In the genomic region with DNA sequence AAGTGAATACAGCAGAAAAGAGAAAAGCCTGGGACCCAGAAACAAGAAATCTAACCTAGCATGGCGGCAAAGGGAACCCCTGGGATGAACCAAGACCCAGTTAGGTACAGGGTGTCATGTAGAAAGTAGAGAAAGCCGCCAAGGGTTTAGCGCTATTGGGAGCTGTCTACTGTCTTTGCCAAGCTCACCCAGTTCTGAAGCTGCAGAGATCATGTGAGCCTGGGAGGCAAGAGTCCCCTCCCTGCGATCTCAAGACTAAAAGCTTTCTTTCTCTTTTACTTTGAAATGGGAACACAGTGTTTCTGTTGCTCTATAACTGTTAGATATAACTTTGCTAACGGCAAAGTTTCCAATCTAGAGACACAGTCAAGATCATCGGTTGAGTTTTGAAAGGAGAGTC, we compare ENCODE assay signal across 9 mouse cellular contexts. TPM values are rescaled to one million over a fixed set of nuclear protein-coding genes. Genes with fewer than 3 reads are reported as not detected.
DNase-seq lines count a peak whose midpoint lies in the region; ATAC-seq and TF ChIP-seq lines count a peak whose summit lies in the region.
"Had no signal": no experiment of that assay in that cellular context is flagged by ENCODE, and none has a peak within 500 bp of the region (broad histone marks: within the 10 kb centered on the region; RNA-seq: fewer than 3 reads in every experiment).

No protein-coding gene starts in this region.

- H3K27ac ChIP-seq in limb, embryonic 12.5 days = no peak overlapping the region
- no peak overlapping the region for H3K27ac ChIP-seq in limb, embryonic 10.5 days
- peak overlapping the region; percentile 31; the same call in 1 of the 2 replicates for H3K27ac ChIP-seq in stomach, embryonic 15.5 days
- H3K27ac ChIP-seq in midbrain, postnatal 0 days (ENCODE audit: low read depth, low read length) = no peak overlapping the region
- H3K27ac ChIP-seq: neural tube, embryonic 13.5 days had no signal

- H3K36me3 ChIP-seq in limb, embryonic 12.5 days = no peaks in the 10 kb centered on the region
- H3K36me3 ChIP-seq in limb, embryonic 10.5 days = no peaks in the 10 kb centered on the region
- no peaks in the 10 kb centered on the region for H3K36me3 ChIP-seq in stomach, embryonic 15.5 days
- H3K36me3 ChIP-seq in midbrain, postnatal 0 days (ENCODE audit: insufficient read depth, low read length) = no peaks in the 10 kb centered on the region
- H3K36me3 ChIP-seq: neural tube, embryonic 13.5 days had no signal

- TF ChIP-seq CTCF in midbrain, postnatal 0 days (IDR thresholded peaks at IDR 0.05) = no peak

- ATAC-seq in limb, embryonic 12.5 days (ENCODE audit: insufficient number of reproducible peaks, insufficient read depth, low FRiP score, low TSS enrichment, low read depth) = no peak
- ATAC-seq in erythroid progenitor cell, adult 5-6 weeks (replicated peaks; ENCODE audit: low FRiP score, poor library complexity, severe bottlenecking) = peak; percentile 76
- ATAC-seq in stomach, embryonic 15.5 days (ENCODE audit: insufficient read depth, low FRiP score, low read depth) = no peak
- ATAC-seq in midbrain, postnatal 0 days (ENCODE audit: low FRiP score) = no peak

- WGBS in limb, embryonic 12.5 days = 95% methylated on average over 6 of the region's 6 CpGs
- 93% methylated on average over 6 of the region's 6 CpGs for WGBS in limb, embryonic 10.5 days
- WGBS in stomach, embryonic 15.5 days = 84% methylated on average over 6 of the region's 6 CpGs
- 92% methylated on average over 6 of the region's 6 CpGs for WGBS in midbrain, postnatal 0 days

- H3K9ac ChIP-seq in limb, embryonic 12.5 days (replicated peaks) = no peak overlapping the region
- no peak overlapping the region for H3K9ac ChIP-seq in stomach, embryonic 15.5 days
- H3K9ac ChIP-seq in midbrain, postnatal 0 days (replicated peaks; ENCODE audit: low read length, poor library complexity, severe bottlenecking) = no peak overlapping the region
- H3K9ac ChIP-seq: neural tube, embryonic 13.5 days had no signal

- no peaks in the 10 kb centered on the region for H3K9me3 ChIP-seq in limb, embryonic 12.5 days
- H3K9me3 ChIP-seq in limb, embryonic 10.5 days (replicated peaks) = no peaks in the 10 kb centered on the region
- no peaks in the 10 kb centered on the region for H3K9me3 ChIP-seq in stomach, embryonic 15.5 days
- H3K9me3 ChIP-seq in midbrain, postnatal 0 days (ENCODE audit: low read length) = no peaks in the 10 kb centered on the region
- H3K9me3 ChIP-seq: neural tube, embryonic 13.5 days had no signal

- intact Hi-C loops in left cerebral cortex, postnatal 36 days (cut with DNase I) = no loop called here

- no peak overlapping the region for H3K4me3 ChIP-seq in limb, embryonic 12.5 days (replicated peaks)
- no peak overlapping the region for H3K4me3 ChIP-seq in limb, embryonic 10.5 days
- peak overlapping the region; percentile 33; the same call in 1 of the 2 replicates for H3K4me3 ChIP-seq in stomach, embryonic 15.5 days (replicated peaks)
- H3K4me3 ChIP-seq in midbrain, postnatal 0 days (ENCODE audit: low read depth, low read length) = no peak overlapping the region
- H3K4me3 ChIP-seq: neural tube, embryonic 13.5 days had no signal

- H3K27me3 ChIP-seq in limb, embryonic 12.5 days = no peaks in the 10 kb centered on the region
- no peaks in the 10 kb centered on the region for H3K27me3 ChIP-seq in limb, embryonic 10.5 days (ENCODE audit: low read depth, poor library complexity, severe bottlenecking)
- H3K27me3 ChIP-seq in stomach, embryonic 15.5 days (replicated peaks) = no peaks in the 10 kb centered on the region
- no peaks in the 10 kb centered on the region for H3K27me3 ChIP-seq in midbrain, postnatal 0 days (ENCODE audit: insufficient read depth, low read length)
- H3K27me3 ChIP-seq: neural tube, embryonic 13.5 days had no signal

- peaks cover 17% of the 10 kb centered on the region for H3K4me1 ChIP-seq in limb, embryonic 12.5 days (replicated peaks)
- peaks cover 9% of the 10 kb centered on the region for H3K4me1 ChIP-seq in limb, embryonic 10.5 days
- H3K4me1 ChIP-seq in stomach, embryonic 15.5 days = peaks cover 25% of the 10 kb centered on the region
- no peaks in the 10 kb centered on the region for H3K4me1 ChIP-seq in midbrain, postnatal 0 days (ENCODE audit: insufficient read depth, low read length)
- H3K4me1 ChIP-seq: neural tube, embryonic 13.5 days had no signal

- H3K4me2 ChIP-seq in limb, embryonic 12.5 days = 0 out of 2 replicates have a peak overlapping the region, but pooled peaks have one; percentile 33
- H3K4me2 ChIP-seq in stomach, embryonic 15.5 days = peak overlapping the region; percentile 51
- no peak overlapping the region for H3K4me2 ChIP-seq in midbrain, postnatal 0 days (ENCODE audit: low read depth, low read length, poor library complexity, severe bottlenecking)
- H3K4me2 ChIP-seq: neural tube, embryonic 13.5 days had no signal

- DNase-seq in limb, embryonic 10.5 days (ENCODE audit: low spot score) = no peak
- DNase-seq in liver = peak; percentile 26
- no peak for DNase-seq in left cerebral cortex, postnatal 36 days (ENCODE audit: low spot score in 2 of 2)
- no peak for DNase-seq in embryo, embryonic 10.5 days (ENCODE audit: low spot score)
- no peak for DNase-seq in midbrain, postnatal 0 days (ENCODE audit: low spot score)

RNA-seq across cellular contexts. Expression of a gene that starts 0.6 kb away (rescaled TPM):
- 2.0 and 2.4 TPM in 2 replicates for polyA plus RNA-seq in limb, embryonic 12.5 days (2016; fragmentation: Nextera tagmentation; extraction: Ambion mirVana)
- polyA plus RNA-seq in limb, embryonic 10.5 days (2016; fragmentation: Nextera tagmentation; extraction: Ambion mirVana) = 2.3 and 2.7 TPM in 2 replicates
- total RNA-seq in erythroid progenitor cell, adult 5-6 weeks (2015; ENCODE audit: low replicate concordance) = 3.8 TPM in 1 of 2 replicates, not detected in the other
- total RNA-seq in erythroid progenitor cell, adult 5-6 weeks (2017; ENCODE audit: low replicate concordance) = 3.6 and 5.4 TPM in 2 replicates
- polyA plus RNA-seq in stomach, embryonic 15.5 days (2015; fragmentation: Nextera tagmentation; extraction: Ambion mirVana) = 1.8 and 2.5 TPM in 2 replicates
- 1 to 10 TPM; 3.1 to 3.5 TPM for total RNA-seq in left cerebral cortex, postnatal 36 days (2021)
- total RNA-seq in midbrain, postnatal 0 days (2014; rRNA removed) = 2.5 and 2.8 TPM in 2 replicates
- polyA plus RNA-seq in midbrain, postnatal 0 days (2015; fragmentation: Nextera tagmentation; extraction: Ambion mirVana) = 0.46 and 0.67 TPM in 2 replicates

RNA-seq across cellular contexts. Expression of a gene that starts 15.5 kb away (rescaled TPM):
- 18.1 and 19.3 TPM in 2 replicates for polyA plus RNA-seq in limb, embryonic 12.5 days (2016; fragmentation: Nextera tagmentation; extraction: Ambion mirVana)
- 19.6 and 20.1 TPM in 2 replicates for polyA plus RNA-seq in limb, embryonic 10.5 days (2016; fragmentation: Nextera tagmentation; extraction: Ambion mirVana)
- 6.7 and 10.5 TPM in 2 replicates for total RNA-seq in erythroid progenitor cell, adult 5-6 weeks (2015; ENCODE audit: low replicate concordance)
- 6.7 and 9.4 TPM in 2 replicates for total RNA-seq in erythroid progenitor cell, adult 5-6 weeks (2017; ENCODE audit: low replicate concordance)
- polyA plus RNA-seq in stomach, embryonic 15.5 days (2015; fragmentation: Nextera tagmentation; extraction: Ambion mirVana) = 12.5 and 12.6 TPM in 2 replicates
- total RNA-seq in left cerebral cortex, postnatal 36 days (2021) = 1 to 10 TPM; 4.0 to 5.1 TPM
- 2.8 and 6.0 TPM in 2 replicates for total RNA-seq in midbrain, postnatal 0 days (2014; rRNA removed)
- 4.8 and 4.9 TPM in 2 replicates for polyA plus RNA-seq in midbrain, postnatal 0 days (2015; fragmentation: Nextera tagmentation; extraction: Ambion mirVana)

RNA-seq across cellular contexts. Expression of a gene that starts 48.3 kb away (rescaled TPM):
- 13.9 and 15.3 TPM in 2 replicates for polyA plus RNA-seq in limb, embryonic 12.5 days (2016; fragmentation: Nextera tagmentation; extraction: Ambion mirVana)
- polyA plus RNA-seq in limb, embryonic 10.5 days (2016; fragmentation: Nextera tagmentation; extraction: Ambion mirVana) = 9.6 and 13.0 TPM in 2 replicates
- 35.6 and 63.1 TPM in 2 replicates for total RNA-seq in erythroid progenitor cell, adult 5-6 weeks (2015; ENCODE audit: low replicate concordance)
- total RNA-seq in erythroid progenitor cell, adult 5-6 weeks (2017; ENCODE audit: low replicate concordance) = 74.3 and 74.4 TPM in 2 replicates
- polyA plus RNA-seq in stomach, embryonic 15.5 days (2015; fragmentation: Nextera tagmentation; extraction: Ambion mirVana) = 9.0 and 9.1 TPM in 2 replicates
- total RNA-seq in left cerebral cortex, postnatal 36 days (2021) = 10 to 100 TPM; 33.4 to 34.6 TPM
- total RNA-seq in midbrain, postnatal 0 days (2014; rRNA removed) = 46.2 and 52.6 TPM in 2 replicates
- 17.7 and 19.1 TPM in 2 replicates for polyA plus RNA-seq in midbrain, postnatal 0 days (2015; fragmentation: Nextera tagmentation; extraction: Ambion mirVana)

RNA-seq across cellular contexts. Expression of a gene that starts 57.6 kb away (rescaled TPM):
- polyA plus RNA-seq in limb, embryonic 12.5 days (2016; fragmentation: Nextera tagmentation; extraction: Ambion mirVana) = not detected in 2 replicates
- not detected in 2 replicates for polyA plus RNA-seq in limb, embryonic 10.5 days (2016; fragmentation: Nextera tagmentation; extraction: Ambion mirVana)
- total RNA-seq in erythroid progenitor cell, adult 5-6 weeks (2015; ENCODE audit: low replicate concordance) = not detected in 2 replicates
- not detected in 2 replicates for total RNA-seq in erythroid progenitor cell, adult 5-6 weeks (2017; ENCODE audit: low replicate concordance)
- not detected in 2 replicates for polyA plus RNA-seq in stomach, embryonic 15.5 days (2015; fragmentation: Nextera tagmentation; extraction: Ambion mirVana)
- total RNA-seq in left cerebral cortex, postnatal 36 days (2021) = not detected
- not detected in 2 replicates for total RNA-seq in midbrain, postnatal 0 days (2014; rRNA removed)
- not detected in 2 replicates for polyA plus RNA-seq in midbrain, postnatal 0 days (2015; fragmentation: Nextera tagmentation; extraction: Ambion mirVana)
- polyA plus RNA-seq: neural tube, embryonic 13.5 days had no signal
